Mouse (Mus musculus) stomach, postnatal 0 days (tissue): ENCODE results near the gene Cdkl4.

Source experiments
- CTCF ChIP-seq: IDR thresholded peaks from 2 replicates; pipeline ENCODE4 v1.5.1; 2016; ENCODE audit warnings: antibody characterized with exemption, low read depth, mild to moderate bottlenecking, moderate library complexity
- EP300 ChIP-seq: optimal IDR thresholded peaks from 2 replicates; pipeline ENCODE3; 2016; ENCODE audit warnings: antibody characterized with exemption

DNA sequence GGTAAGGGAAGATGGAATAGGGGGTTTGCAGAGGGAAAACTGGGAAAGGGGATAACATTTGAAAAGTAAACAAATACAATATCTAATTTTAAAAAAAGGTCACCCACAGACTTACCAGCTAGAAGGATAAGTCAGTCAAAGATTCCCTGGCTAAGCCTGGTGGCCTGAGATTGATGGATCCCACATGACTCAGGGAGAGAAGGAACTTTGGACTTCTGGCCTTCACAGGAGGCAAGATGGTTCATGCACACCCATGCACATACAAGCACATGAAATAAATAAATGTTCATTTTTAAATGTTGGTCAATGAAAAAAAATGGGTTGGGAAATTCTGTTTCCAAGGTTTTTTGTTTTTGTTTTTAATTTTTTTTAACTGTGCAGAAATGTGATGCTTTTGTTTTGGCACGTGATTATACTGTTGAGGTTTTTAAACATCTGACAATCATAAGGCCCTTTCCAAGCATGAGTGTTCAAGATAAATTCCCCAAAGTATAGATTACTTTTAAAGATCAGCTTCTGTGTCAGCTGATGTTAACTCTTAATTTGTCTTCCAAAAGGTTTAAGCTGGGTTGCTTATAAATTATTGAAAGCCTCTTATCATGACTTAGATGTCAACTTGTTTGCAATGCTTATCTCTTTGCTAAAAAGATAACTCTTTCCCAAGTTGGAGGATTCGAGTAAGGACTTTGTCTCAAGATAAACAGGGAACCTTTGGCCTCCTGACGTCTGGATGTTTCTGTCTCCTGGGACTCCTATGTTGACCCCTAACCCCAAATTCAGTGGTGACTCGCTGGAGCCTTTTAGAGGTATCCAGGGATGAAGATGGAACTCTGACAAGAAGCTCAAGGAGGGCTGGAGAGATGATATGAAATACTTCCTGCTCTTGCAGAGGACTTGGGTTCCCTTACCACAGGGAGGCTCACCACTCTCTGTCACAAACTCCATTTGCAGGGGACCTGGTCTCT is 67.8 kb downstream of the Cdkl4 start:
- TF ChIP-seq CTCF (no peak), EP300 (no peak)
